Mouse (Mus musculus): Measurements from ENCODE around the gene Prss34. TPM values are rescaled to one million over a fixed set of nuclear protein-coding genes. Genes with fewer than 3 reads are reported as not detected.

The Prss34 gene
- not detected in 2 replicates for polyA plus RNA-seq (2014; fragmentation: Nextera tagmentation; extraction: Ambion mirVana)

- Histone ChIP-seq H3K4me2 (replicated peaks; ENCODE audit: low read depth, low read length) (no peak within 1 kb of the TSS), H3K27ac (ENCODE audit: low read depth, low read length) (no peak within 1 kb of the TSS), H3K4me1 (ENCODE audit: control insufficient read depth, insufficient read depth, low read length) (no peaks in the 10 kb centered on the region), H3K9ac (ENCODE audit: low read depth, low read length) (no peak within 1 kb of the TSS), H3K27me3 (ENCODE audit: control insufficient read depth, insufficient read depth, low read length) (no peaks in the 10 kb centered on the region), H3K36me3 (ENCODE audit: control insufficient read depth, insufficient read depth, low read length) (no peaks in the 10 kb centered on the region), H3K4me3 (ENCODE audit: low read length) (no peak within 1 kb of the TSS), H3K9me3 (ENCODE audit: control insufficient read depth, low read length) (no peaks in the 10 kb centered on the region)
- no peak for ATAC-seq (ENCODE audit: low FRiP score, low TSS enrichment)
- 81% methylated on average over 5 of the region's 5 CpGs for WGBS
Observed at GRCm38 (mm10) chr17:25298094-25298493, at the start of gene Prss34. Gene Prss34 (plus strand): TSS chr17:25298394.

- WGBS, result 80% methylated on average over 8 of the region's 8 CpGs
- Histone ChIP-seq H3K4me2 (replicated peaks; ENCODE audit: low read depth, low read length) (no peak overlapping the region), H3K4me3 (ENCODE audit: low read length) (no peak overlapping the region), H3K4me1 (ENCODE audit: control insufficient read depth, insufficient read depth, low read length) (no peaks in the 10 kb centered on the region), H3K27me3 (ENCODE audit: control insufficient read depth, insufficient read depth, low read length) (peaks cover 12% of the 10 kb centered on the region; the same call in 1 of the 2 replicates), H3K27ac (ENCODE audit: low read depth, low read length) (no peak overlapping the region), H3K9ac (ENCODE audit: low read depth, low read length) (no peak overlapping the region), H3K9me3 (ENCODE audit: control insufficient read depth, low read length) (no peaks in the 10 kb centered on the region), H3K36me3 (ENCODE audit: control insufficient read depth, insufficient read depth, low read length) (no peaks in the 10 kb centered on the region; the same call in 1 of the 2 replicates)
- no peak for ATAC-seq (ENCODE audit: low FRiP score, low TSS enrichment)
Observed at GRCm38 (mm10) chr17:25250181-25250835, 47.9 kb upstream of the Prss34 start.

- H3K9me3 ChIP-seq (ENCODE audit: control insufficient read depth, low read length), result no peaks in the 10 kb centered on the region
- H3K27me3 ChIP-seq (ENCODE audit: control insufficient read depth, insufficient read depth, low read length), result peaks cover 21% of the 10 kb centered on the region
- H3K36me3 ChIP-seq (ENCODE audit: control insufficient read depth, insufficient read depth, low read length), result no peaks in the 10 kb centered on the region
- no peak for ATAC-seq (ENCODE audit: low FRiP score, low TSS enrichment)
- H3K9ac ChIP-seq (ENCODE audit: low read depth, low read length), result no peak overlapping the region
- no peak overlapping the region for H3K4me3 ChIP-seq (ENCODE audit: low read length)
- no peak overlapping the region for H3K4me2 ChIP-seq (replicated peaks; ENCODE audit: low read depth, low read length)
- 52% methylated on average over 3 of the region's 3 CpGs for WGBS
- peaks cover 9% of the 10 kb centered on the region for H3K4me1 ChIP-seq (ENCODE audit: control insufficient read depth, insufficient read depth, low read length)
- no peak overlapping the region for H3K27ac ChIP-seq (ENCODE audit: low read depth, low read length)
Observed at GRCm38 (mm10) chr17:25252643-25253042, 45.6 kb upstream of the Prss34 start.

GRCm38 (mm10) chr17:25253760-25254159 is 44.4 kb upstream of the Prss34 start:
- WGBS, result 43% methylated on average over 10 of the region's 10 CpGs
- H3K4me3 ChIP-seq (ENCODE audit: low read length), result no peak overlapping the region
- peaks cover 21% of the 10 kb centered on the region for H3K27me3 ChIP-seq (ENCODE audit: control insufficient read depth, insufficient read depth, low read length)
- H3K9me3 ChIP-seq (ENCODE audit: control insufficient read depth, low read length), result no peaks in the 10 kb centered on the region
- H3K4me1 ChIP-seq (ENCODE audit: control insufficient read depth, insufficient read depth, low read length), result peaks cover 9% of the 10 kb centered on the region
- ATAC-seq (ENCODE audit: low FRiP score, low TSS enrichment), result no peak
- H3K9ac ChIP-seq (ENCODE audit: low read depth, low read length), result no peak overlapping the region
- peaks cover 2% of the 10 kb centered on the region for H3K36me3 ChIP-seq (ENCODE audit: control insufficient read depth, insufficient read depth, low read length)
- no peak overlapping the region for H3K4me2 ChIP-seq (replicated peaks; ENCODE audit: low read depth, low read length)
- no peak overlapping the region for H3K27ac ChIP-seq (ENCODE audit: low read depth, low read length)

- no peak for ATAC-seq (ENCODE audit: low FRiP score, low TSS enrichment)
- Histone ChIP-seq H3K36me3 (ENCODE audit: control insufficient read depth, insufficient read depth, low read length) (peaks cover 15% of the 10 kb centered on the region), H3K4me1 (ENCODE audit: control insufficient read depth, insufficient read depth, low read length) (peaks cover 9% of the 10 kb centered on the region), H3K4me2 (replicated peaks; ENCODE audit: low read depth, low read length) (no peak overlapping the region), H3K4me3 (ENCODE audit: low read length) (no peak overlapping the region), H3K27ac (ENCODE audit: low read depth, low read length) (no peak overlapping the region), H3K9me3 (ENCODE audit: control insufficient read depth, low read length) (no peaks in the 10 kb centered on the region), H3K9ac (ENCODE audit: low read depth, low read length) (no peak overlapping the region), H3K27me3 (ENCODE audit: control insufficient read depth, insufficient read depth, low read length) (peaks cover 21% of the 10 kb centered on the region)
- WGBS, result 62% methylated on average over 2 of the region's 2 CpGs
Observed at GRCm38 (mm10) chr17:25255110-25255509, 43.1 kb upstream of the Prss34 start.

- 4% methylated on average over 33 of the region's 35 CpGs for WGBS
- no peak within 1 kb of the TSS for H3K27ac ChIP-seq (ENCODE audit: low read depth, low read length)
- H3K4me3 ChIP-seq (ENCODE audit: low read length), result peak within 1 kb of the TSS; percentile 38
- H3K9me3 ChIP-seq (ENCODE audit: control insufficient read depth, low read length), result no peaks in the 10 kb centered on the region
- peaks cover 9% of the 10 kb centered on the region for H3K4me1 ChIP-seq (ENCODE audit: control insufficient read depth, insufficient read depth, low read length)
- ATAC-seq (ENCODE audit: low FRiP score, low TSS enrichment), result peak; percentile 54
- peak within 1 kb of the TSS; percentile 71 for H3K4me2 ChIP-seq (replicated peaks; ENCODE audit: low read depth, low read length)
- H3K36me3 ChIP-seq (ENCODE audit: control insufficient read depth, insufficient read depth, low read length), result peaks cover 17% of the 10 kb centered on the region
- peak within 1 kb of the TSS; percentile 44 for H3K9ac ChIP-seq (ENCODE audit: low read depth, low read length)
- peaks cover 21% of the 10 kb centered on the region for H3K27me3 ChIP-seq (ENCODE audit: control insufficient read depth, insufficient read depth, low read length)
Observed at GRCm38 (mm10) chr17:25256140-25256754, 41.9 kb upstream of the Prss34 start, which contains the start of gene Baiap3. Gene Baiap3 (minus strand): TSS chr17:25256364.

- Histone ChIP-seq H3K27ac (ENCODE audit: low read depth, low read length) (no peak overlapping the region), H3K36me3 (ENCODE audit: control insufficient read depth, insufficient read depth, low read length) (peaks cover 23% of the 10 kb centered on the region), H3K9ac (ENCODE audit: low read depth, low read length) (no peak overlapping the region), H3K4me1 (ENCODE audit: control insufficient read depth, insufficient read depth, low read length) (peaks cover 9% of the 10 kb centered on the region), H3K27me3 (ENCODE audit: control insufficient read depth, insufficient read depth, low read length) (peaks cover 21% of the 10 kb centered on the region), H3K9me3 (ENCODE audit: control insufficient read depth, low read length) (no peaks in the 10 kb centered on the region), H3K4me2 (replicated peaks; ENCODE audit: low read depth, low read length) (no peak overlapping the region), H3K4me3 (ENCODE audit: low read length) (no peak overlapping the region)
- WGBS, result 52% methylated on average over 6 of the region's 6 CpGs
- no peak for ATAC-seq (ENCODE audit: low FRiP score, low TSS enrichment)
Observed at GRCm38 (mm10) chr17:25257804-25258261, 40.4 kb upstream of the Prss34 start.

- no peak overlapping the region for H3K27ac ChIP-seq (ENCODE audit: low read depth, low read length)
- no peak overlapping the region for H3K4me2 ChIP-seq (replicated peaks; ENCODE audit: low read depth, low read length)
- H3K4me1 ChIP-seq (ENCODE audit: control insufficient read depth, insufficient read depth, low read length), result no peaks in the 10 kb centered on the region
- H3K4me3 ChIP-seq (ENCODE audit: low read length), result no peak overlapping the region
- no peak overlapping the region for H3K9ac ChIP-seq (ENCODE audit: low read depth, low read length)
- no peak for ATAC-seq (ENCODE audit: low FRiP score, low TSS enrichment)
- peaks cover 79% of the 10 kb centered on the region for H3K36me3 ChIP-seq (ENCODE audit: control insufficient read depth, insufficient read depth, low read length)
- H3K27me3 ChIP-seq (ENCODE audit: control insufficient read depth, insufficient read depth, low read length), result no peaks in the 10 kb centered on the region
- 72% methylated on average over 3 of the region's 3 CpGs for WGBS
- H3K9me3 ChIP-seq (ENCODE audit: control insufficient read depth, low read length), result no peaks in the 10 kb centered on the region
Observed at GRCm38 (mm10) chr17:25264453-25264852, 33.7 kb upstream of the Prss34 start.

GRCm38 (mm10) chr17:25270795-25271335 is 27.3 kb upstream of the Prss34 start:
- H3K36me3 ChIP-seq (ENCODE audit: control insufficient read depth, insufficient read depth, low read length), result peaks cover 50% of the 10 kb centered on the region
- no peak for ATAC-seq (ENCODE audit: low FRiP score, low TSS enrichment)
- H3K9me3 ChIP-seq (ENCODE audit: control insufficient read depth, low read length), result no peaks in the 10 kb centered on the region
- peaks cover 18% of the 10 kb centered on the region for H3K4me1 ChIP-seq (ENCODE audit: control insufficient read depth, insufficient read depth, low read length)
- no peak overlapping the region for H3K27ac ChIP-seq (ENCODE audit: low read depth, low read length)
- 82% methylated on average over 2 of the region's 2 CpGs for WGBS
- H3K4me3 ChIP-seq (ENCODE audit: low read length), result peak overlapping the region; percentile 99
- no peak overlapping the region for H3K9ac ChIP-seq (ENCODE audit: low read depth, low read length)
- peak overlapping the region; percentile 99; the same call in 1 of the 2 replicates for H3K4me2 ChIP-seq (replicated peaks; ENCODE audit: low read depth, low read length)
- no peaks in the 10 kb centered on the region for H3K27me3 ChIP-seq (ENCODE audit: control insufficient read depth, insufficient read depth, low read length)
